Mouse (Mus musculus) hindbrain, embryonic 15.5 days (tissue): ENCODE data around the gene Slc16a10. TPM values are rescaled to one million over a fixed set of nuclear protein-coding genes. Genes with fewer than 3 reads are reported as not detected.

Source experiments
- ATAC-seq: fragments of 200-750 bp; cut with Nextera tagmentation; 2 replicates; pipeline ENCODE4 v1.8.0; 2017; ENCODE audit warnings: low read depth, moderate number of reproducible peaks, moderate TSS enrichment; ENCODE audit not compliant: low FRiP score
- H3K27ac ChIP-seq: fragments of 300-500 bp; sonication (generic); replicated peaks from 2 replicates; pipeline ENCODE4 v1.5.1; 2015; ENCODE audit warnings: mild to moderate bottlenecking, inconsistent platforms
- H3K27me3 ChIP-seq: fragments of 300-500 bp; sonication (generic); 2 replicates; pipeline ENCODE4 v1.6.1; 2015; ENCODE audit warnings: control low read depth, inconsistent platforms
- H3K36me3 ChIP-seq: fragments of 300-500 bp; sonication (generic); 2 replicates; pipeline ENCODE4 v1.6.1; 2015; ENCODE audit warnings: control low read depth, inconsistent platforms
- H3K4me1 ChIP-seq: fragments of 300-500 bp; sonication (generic); replicated peaks from 2 replicates; pipeline ENCODE4 v1.6.1; 2015; ENCODE audit warnings: control low read depth, inconsistent platforms
- H3K4me2 ChIP-seq: fragments of 300-500 bp; sonication (generic); 2 replicates; pipeline ENCODE4 v1.6.1; 2015; ENCODE audit warnings: moderate library complexity, mild to moderate bottlenecking, inconsistent platforms
- H3K4me3 ChIP-seq: fragments of 300-500 bp; sonication (generic); 2 replicates; pipeline ENCODE4 v1.5.1; 2015; ENCODE audit warnings: mild to moderate bottlenecking, inconsistent platforms
- H3K9ac ChIP-seq: fragments of 300-500 bp; sonication (generic); 2 replicates; pipeline ENCODE4 v1.6.1; 2015; ENCODE audit warnings: inconsistent platforms
- H3K9me3 ChIP-seq: fragments of 300-500 bp; sonication (generic); 2 replicates; pipeline ENCODE4 v1.6.1; 2016; ENCODE audit warnings: control low read depth, inconsistent platforms
- WGBS: fragments of 180-500 bp; shearing (Covaris S2); methylation state at CpG from one replicate; pipeline ENCODE4 v1.1.7; 2015; 5-methylcytosine and 5-hydroxymethylcytosine counted together
- polyA plus RNA-seq: library from polyadenylated mRNA; unstranded; fragments of >200 nt; fragmentation: Nextera tagmentation; extraction: Ambion mirVana; gene quantifications from 2 replicates; pipeline ENCODE4 v1.2.1, GENCODE M21; 2015

The Slc16a10 gene
- polyA plus RNA-seq, 1 experiment from 2014 or later, result 7.3 TPM

DNA sequence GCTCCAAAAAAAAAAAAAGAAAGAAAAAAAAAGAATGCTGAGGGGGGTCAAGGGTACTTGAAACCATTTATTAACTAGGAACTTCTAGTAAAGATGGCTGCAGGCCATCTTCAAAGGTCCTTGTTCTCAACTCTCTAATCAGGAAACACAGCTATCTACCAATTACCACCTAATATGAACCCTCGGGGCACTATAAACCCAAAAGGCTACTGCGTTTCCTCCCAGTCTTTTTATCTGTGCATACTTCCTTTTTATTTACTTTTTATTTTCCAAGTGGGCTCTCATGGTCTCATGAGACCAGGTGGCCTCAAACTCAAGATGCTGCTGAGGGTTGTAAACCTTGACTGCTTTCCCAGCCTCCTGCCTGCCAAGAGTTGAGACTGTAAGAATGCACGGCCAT, 4.4 kb upstream of the Slc16a10 start:
- Histone ChIP-seq H3K4me2 (no peak overlapping the region), H3K4me1 (0 out of 2 replicates have a peak, but pooled peaks cover 3% of the 10 kb centered on the region), H3K27ac (no peak overlapping the region), H3K27me3 (no peaks in the 10 kb centered on the region), H3K4me3 (no peak overlapping the region), H3K36me3 (no peaks in the 10 kb centered on the region), H3K9ac (no peak overlapping the region), H3K9me3 (no peaks in the 10 kb centered on the region)
- ATAC-seq, result no peak
- WGBS, result 84% methylated on average over 3 of the region's 3 CpGs

DNA sequence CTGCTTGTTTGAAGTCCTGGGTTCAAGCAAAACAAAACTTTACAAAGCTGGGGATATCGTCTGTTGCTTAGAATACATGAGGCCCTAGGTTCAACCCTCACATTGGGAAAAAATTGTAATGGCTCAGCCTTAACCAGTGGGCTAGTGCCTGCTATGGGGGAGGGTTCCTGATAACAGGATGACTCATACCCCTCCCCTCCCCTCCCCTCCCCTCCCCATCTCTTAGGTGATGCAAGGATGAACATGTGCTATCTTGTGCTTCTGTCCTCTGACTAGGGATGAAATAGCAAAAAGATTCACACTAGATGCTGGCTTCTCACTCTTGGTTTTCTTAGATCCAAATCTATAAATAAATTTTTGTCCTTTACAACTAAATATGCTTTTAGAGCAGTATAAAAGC, 2.8 kb upstream of the Slc16a10 start:
- no peak overlapping the region for H3K9ac ChIP-seq
- no peak overlapping the region for H3K4me2 ChIP-seq
- H3K4me3 ChIP-seq, result no peak overlapping the region
- 0 out of 2 replicates have a peak, but pooled peaks cover 4% of the 10 kb centered on the region for H3K27me3 ChIP-seq
- H3K9me3 ChIP-seq, result no peaks in the 10 kb centered on the region
- H3K27ac ChIP-seq, result no peak overlapping the region
- WGBS, result 74% methylated on average over 1 of the region's 1 CpGs
- H3K4me1 ChIP-seq, result peaks cover 12% of the 10 kb centered on the region
- H3K36me3 ChIP-seq, result no peaks in the 10 kb centered on the region
- no peak for ATAC-seq

DNA sequence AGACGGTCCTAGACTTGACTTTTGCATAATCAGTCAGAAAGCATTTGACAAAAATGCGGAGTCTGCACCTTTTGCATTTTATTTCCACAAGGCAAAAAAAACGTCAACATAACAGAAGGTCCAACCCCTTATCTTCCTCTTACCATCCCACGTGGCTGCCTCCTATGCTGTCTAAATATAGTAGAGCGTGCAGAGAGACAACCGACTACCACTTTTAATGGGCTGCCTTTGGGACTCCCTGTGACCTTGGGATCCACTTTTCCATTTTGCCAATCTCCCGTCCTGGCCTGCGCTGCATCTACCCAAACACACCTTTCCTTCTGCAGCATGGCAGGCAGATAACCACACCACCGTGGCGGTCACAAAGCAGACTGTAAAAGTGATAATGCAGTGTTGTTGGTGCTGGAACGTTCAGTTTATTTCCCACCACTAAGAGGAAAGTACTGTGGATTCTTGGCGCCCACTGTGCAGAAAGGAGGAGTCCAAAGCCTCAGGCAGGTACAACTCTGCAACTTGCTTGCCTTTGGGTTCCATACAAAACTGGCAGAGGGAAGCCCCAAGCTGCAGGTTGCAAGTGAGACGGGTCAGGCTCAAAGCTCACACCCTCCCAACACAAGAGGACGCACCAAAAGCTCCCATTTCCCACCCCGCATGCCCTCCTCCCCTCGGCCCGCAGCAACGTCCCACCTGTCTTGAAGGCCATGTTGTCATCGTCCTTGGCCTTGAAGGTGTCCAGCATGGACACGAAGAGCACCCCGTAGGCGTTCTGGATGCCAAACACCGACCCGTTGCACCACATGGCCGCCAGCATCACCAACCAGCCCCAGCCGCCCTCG, 824 bp downstream of the Slc16a10 start:
- 23% methylated on average over 27 of the region's 27 CpGs for WGBS
- peak overlapping the region; percentile 58 for H3K9ac ChIP-seq
- no peaks in the 10 kb centered on the region for H3K9me3 ChIP-seq
- peak overlapping the region; percentile 65 for H3K4me3 ChIP-seq
- H3K27me3 ChIP-seq, result 0 out of 2 replicates have a peak, but pooled peaks cover 4% of the 10 kb centered on the region
- peaks cover 12% of the 10 kb centered on the region for H3K4me1 ChIP-seq
- ATAC-seq, result no peak
- no peak overlapping the region for H3K27ac ChIP-seq
- H3K36me3 ChIP-seq, result no peaks in the 10 kb centered on the region
- H3K4me2 ChIP-seq, result peak overlapping the region; percentile 78

DNA sequence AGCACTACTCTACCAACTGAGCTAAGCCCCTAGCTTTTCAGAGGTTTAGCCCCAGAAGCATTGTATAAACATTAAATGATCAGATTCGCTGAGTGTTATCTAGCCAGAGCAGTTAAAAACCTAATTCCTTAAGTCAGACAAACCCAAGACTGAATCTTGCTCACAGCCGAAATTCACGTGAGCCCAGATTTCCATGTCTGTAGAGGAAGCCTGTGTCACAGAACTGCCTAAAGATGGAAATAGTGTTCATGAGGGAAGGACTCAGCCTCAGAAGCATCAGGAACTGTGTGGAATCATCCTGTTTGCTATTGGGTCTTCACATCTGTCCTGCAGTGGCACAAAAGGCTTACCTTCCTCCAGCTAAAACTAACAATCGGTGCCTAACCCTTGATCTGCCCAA, 2.4 kb downstream of the Slc16a10 start:
- H3K36me3 ChIP-seq, result no peaks in the 10 kb centered on the region
- H3K4me1 ChIP-seq, result peaks cover 12% of the 10 kb centered on the region
- WGBS, result 89% methylated on average over 4 of the region's 4 CpGs
- H3K4me2 ChIP-seq, result no peak overlapping the region
- H3K27ac ChIP-seq, result no peak overlapping the region
- no peaks in the 10 kb centered on the region for H3K9me3 ChIP-seq
- H3K4me3 ChIP-seq, result no peak overlapping the region
- 0 out of 2 replicates have a peak, but pooled peaks cover 4% of the 10 kb centered on the region for H3K27me3 ChIP-seq
- no peak for ATAC-seq
- no peak overlapping the region for H3K9ac ChIP-seq

DNA sequence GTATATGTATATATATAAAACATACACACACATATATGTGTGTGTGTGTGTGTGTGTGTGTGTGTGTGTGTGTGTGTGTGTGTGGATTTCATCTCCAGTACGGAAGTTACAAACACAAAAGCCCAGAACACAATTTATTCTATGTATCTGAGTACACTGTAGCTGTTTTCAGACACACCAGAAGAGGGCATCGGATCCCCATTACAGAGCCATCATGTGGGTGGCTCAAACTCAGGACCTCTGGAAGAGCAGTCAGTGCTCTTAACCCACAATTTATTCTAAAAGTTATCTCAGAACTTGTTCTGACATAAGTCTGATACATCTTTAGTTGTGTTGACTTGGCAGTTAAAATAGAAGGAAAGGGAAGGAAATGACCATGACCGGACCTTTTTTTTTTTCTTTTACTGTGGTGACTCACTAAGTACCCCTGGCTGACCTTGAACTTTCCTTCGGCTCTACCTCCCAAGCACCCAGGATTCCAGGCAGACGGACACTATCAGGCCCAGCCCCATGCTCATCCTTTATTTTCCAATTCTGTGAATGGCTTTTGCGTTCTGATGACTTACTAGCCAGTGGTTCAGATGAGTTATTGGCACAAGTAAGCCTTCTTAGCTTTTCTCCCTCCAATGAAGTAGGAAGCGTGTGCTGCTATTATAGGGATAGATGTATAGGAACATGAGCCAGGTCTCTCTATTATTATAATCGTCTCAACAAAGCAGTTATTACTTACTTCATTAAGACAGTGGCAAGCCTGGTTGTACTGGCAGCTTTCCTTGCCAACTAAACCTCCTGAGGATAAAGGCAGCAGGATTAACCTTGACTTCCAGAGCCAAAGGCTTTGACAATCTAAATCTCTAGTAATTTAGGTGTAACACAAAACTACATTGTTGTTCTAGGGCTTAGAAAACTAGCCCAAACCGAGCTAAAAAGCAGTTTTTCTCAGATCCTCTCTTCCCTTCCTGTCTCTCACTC, 6.0 kb downstream of the Slc16a10 start:
- Histone ChIP-seq H3K36me3 (no peaks in the 10 kb centered on the region), H3K4me3 (no peak overlapping the region), H3K27me3 (0 out of 2 replicates have a peak, but pooled peaks cover 3% of the 10 kb centered on the region), H3K9me3 (no peaks in the 10 kb centered on the region), H3K4me1 (peaks cover 6% of the 10 kb centered on the region), H3K4me2 (no peak overlapping the region), H3K9ac (no peak overlapping the region), H3K27ac (no peak overlapping the region)
- ATAC-seq, result no peak
- 76% methylated on average over 9 of the region's 9 CpGs for WGBS

DNA sequence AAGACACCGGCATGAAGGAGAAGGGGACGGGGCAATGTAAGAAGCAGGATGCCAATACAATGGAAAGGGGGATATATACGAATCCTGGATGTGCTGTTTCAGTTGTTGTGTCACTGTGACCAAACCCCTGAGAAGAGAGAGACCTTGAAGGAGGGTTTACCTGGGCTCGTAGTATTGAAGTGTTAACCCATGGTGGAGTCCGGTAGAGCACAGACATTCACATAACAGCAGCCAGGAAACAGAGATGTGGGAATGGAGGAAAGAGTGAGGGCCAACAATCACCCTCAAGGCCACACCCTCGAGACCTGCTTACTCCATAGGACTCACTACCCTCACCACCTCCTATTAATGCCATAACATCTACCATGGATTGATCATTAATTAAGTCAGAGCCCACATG, 7.2 kb downstream of the Slc16a10 start:
- no peaks in the 10 kb centered on the region for H3K4me1 ChIP-seq
- WGBS, result 91% methylated on average over 6 of the region's 6 CpGs
- H3K9me3 ChIP-seq, result no peaks in the 10 kb centered on the region
- H3K9ac ChIP-seq, result no peak overlapping the region
- no peak for ATAC-seq
- no peak overlapping the region for H3K4me2 ChIP-seq
- no peaks in the 10 kb centered on the region for H3K36me3 ChIP-seq
- no peak overlapping the region for H3K27ac ChIP-seq
- H3K4me3 ChIP-seq, result no peak overlapping the region
- H3K27me3 ChIP-seq, result no peaks in the 10 kb centered on the region

DNA sequence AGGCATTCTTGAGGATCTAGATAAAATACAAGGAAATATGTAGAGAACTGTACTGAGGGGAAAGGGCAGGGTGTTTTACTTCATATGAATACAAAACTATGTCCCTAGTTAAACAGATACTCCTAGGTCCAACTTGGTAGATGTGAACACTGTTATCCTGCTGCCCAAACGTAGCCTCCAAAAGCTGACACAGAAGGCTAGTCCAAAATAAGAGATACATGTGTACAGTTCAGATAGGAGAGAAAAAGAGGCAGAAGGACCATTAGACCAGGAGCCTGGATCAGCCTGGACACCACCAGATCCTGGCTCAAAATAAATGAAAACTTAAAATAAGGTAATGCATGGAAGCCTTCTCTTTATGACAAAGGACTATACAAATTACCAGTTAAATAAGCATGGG, 8.4 kb downstream of the Slc16a10 start:
- 93% methylated on average over 1 of the region's 1 CpGs for WGBS
- H3K9ac ChIP-seq, result no peak overlapping the region
- no peak overlapping the region for H3K27ac ChIP-seq
- H3K4me3 ChIP-seq, result no peak overlapping the region
- H3K4me1 ChIP-seq, result no peaks in the 10 kb centered on the region
- H3K36me3 ChIP-seq, result no peaks in the 10 kb centered on the region
- no peak overlapping the region for H3K4me2 ChIP-seq
- no peak for ATAC-seq
- no peaks in the 10 kb centered on the region for H3K9me3 ChIP-seq
- H3K27me3 ChIP-seq, result no peaks in the 10 kb centered on the region

DNA sequence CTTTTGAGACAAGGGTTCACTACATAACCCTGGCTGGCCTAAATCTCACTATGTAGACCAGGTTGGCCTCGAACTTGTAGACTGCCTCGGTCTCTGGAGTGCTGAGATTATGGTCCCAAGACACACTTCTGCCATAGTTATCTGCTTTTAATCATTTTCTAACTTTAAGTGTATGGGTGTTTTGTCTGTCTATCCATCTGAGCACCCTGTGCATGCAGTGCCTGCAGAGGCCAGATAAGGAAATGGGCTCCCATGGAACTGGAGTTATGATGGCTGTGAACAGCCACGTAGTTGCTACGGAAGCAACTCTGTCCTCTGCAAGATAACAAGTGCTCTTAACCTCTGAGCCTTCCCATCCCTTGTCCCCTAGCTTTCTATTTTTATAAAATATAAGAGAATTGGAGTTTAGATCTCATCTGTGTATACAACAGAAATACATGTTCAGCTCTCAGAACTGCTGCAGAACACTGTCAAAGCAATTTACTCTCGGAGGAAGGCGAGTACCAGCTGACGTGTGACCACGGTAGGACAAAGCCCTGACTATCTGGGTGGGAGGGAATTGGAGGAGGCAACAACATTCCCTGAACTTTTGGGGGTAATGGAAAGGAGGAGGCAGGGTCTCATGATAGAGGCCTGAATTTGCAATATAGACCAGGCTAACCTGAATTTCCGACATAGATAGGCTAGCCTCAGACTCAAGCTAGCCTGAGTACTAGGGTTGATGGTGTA, 10.2 kb downstream of the Slc16a10 start:
- Histone ChIP-seq H3K36me3 (no peaks in the 10 kb centered on the region), H3K4me2 (no peak overlapping the region), H3K27ac (no peak overlapping the region), H3K27me3 (no peaks in the 10 kb centered on the region), H3K4me3 (no peak overlapping the region), H3K9ac (no peak overlapping the region), H3K9me3 (no peaks in the 10 kb centered on the region), H3K4me1 (no peaks in the 10 kb centered on the region)
- WGBS, result 90% methylated on average over 9 of the region's 9 CpGs
- no peak for ATAC-seq

DNA sequence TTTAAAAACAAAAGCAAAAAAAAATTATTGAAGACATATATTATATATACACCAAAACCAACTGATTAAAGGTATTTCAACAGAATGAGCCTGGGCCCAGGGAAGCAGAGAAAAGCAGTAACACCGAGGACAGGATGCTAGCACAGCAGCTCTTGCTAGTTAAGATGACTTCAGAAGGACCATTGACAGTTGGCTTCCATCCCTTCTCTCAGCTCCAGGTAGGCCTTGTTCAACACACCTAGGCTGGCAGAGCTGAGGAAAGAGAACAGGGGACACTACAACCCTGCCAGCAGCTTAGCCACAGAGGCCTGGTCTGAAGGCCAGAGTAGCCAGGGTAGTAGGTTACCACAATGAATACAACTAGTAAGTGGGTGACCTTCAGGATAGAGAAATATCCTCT, 11.9 kb downstream of the Slc16a10 start:
- Histone ChIP-seq H3K4me1 (no peaks in the 10 kb centered on the region), H3K4me3 (no peak overlapping the region), H3K36me3 (no peaks in the 10 kb centered on the region), H3K27ac (no peak overlapping the region), H3K9me3 (no peaks in the 10 kb centered on the region), H3K4me2 (no peak overlapping the region), H3K9ac (no peak overlapping the region), H3K27me3 (no peaks in the 10 kb centered on the region)
- 96% methylated on average over 1 of the region's 1 CpGs for WGBS
- no peak for ATAC-seq

DNA sequence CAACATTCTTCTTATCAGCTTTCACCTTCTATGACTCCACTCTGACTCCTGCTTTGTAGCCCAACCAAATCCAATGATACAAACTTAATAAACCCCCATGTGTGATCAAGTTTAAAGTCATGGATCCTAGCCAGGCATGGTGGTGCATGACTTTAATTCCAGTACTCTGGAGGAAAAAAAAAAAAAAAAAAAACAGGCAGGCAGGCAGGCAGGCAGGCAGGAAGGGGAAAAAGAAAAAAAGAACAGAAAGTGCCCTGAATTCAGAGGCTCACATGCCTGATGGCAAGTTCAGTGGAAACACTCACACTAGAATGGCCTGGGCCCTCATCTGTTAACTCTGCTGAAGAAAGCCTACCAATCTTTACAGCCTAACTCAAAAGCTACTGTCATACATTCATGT, 12.9 kb downstream of the Slc16a10 start:
- ATAC-seq, result no peak
- Histone ChIP-seq H3K4me3 (no peak overlapping the region), H3K4me1 (no peaks in the 10 kb centered on the region), H3K27me3 (no peaks in the 10 kb centered on the region), H3K36me3 (no peaks in the 10 kb centered on the region), H3K27ac (no peak overlapping the region), H3K9ac (no peak overlapping the region), H3K9me3 (no peaks in the 10 kb centered on the region), H3K4me2 (no peak overlapping the region)

DNA sequence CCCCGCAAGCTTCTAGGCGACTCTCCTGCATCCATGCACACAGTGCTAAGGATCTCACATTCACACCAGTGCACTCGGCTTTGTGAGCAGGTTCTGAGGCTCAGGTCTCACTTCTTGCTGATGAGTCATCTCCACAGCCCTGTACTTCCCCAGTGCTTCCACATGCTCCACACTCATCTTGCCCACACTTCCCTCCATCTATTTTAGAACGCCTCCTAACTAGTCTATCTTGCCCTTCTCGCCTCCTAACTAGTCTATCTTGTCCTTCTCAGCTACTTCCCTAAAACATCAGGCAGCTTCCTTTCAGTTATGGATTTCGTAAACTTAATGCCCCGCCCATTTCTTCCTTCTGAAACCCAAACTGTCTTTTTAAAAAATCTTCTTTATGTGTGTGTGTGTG, 13.6 kb downstream of the Slc16a10 start:
- Histone ChIP-seq H3K4me2 (no peak overlapping the region), H3K27me3 (no peaks in the 10 kb centered on the region), H3K27ac (no peak overlapping the region), H3K9me3 (no peaks in the 10 kb centered on the region), H3K36me3 (no peaks in the 10 kb centered on the region), H3K4me1 (no peaks in the 10 kb centered on the region), H3K9ac (no peak overlapping the region), H3K4me3 (no peak overlapping the region)
- no peak for ATAC-seq
- WGBS, result 92% methylated on average over 7 of the region's 7 CpGs
